Mouse (Mus musculus) frontal cortex, postnatal 10 days (tissue): ENCODE results near the gene E130208F15Rik.
A peak's percentile ranks its signal among the peaks of the same experiment; 100 is the strongest.

Source experiments
- DNase-seq, 2 experiments: peaks; one replicate each; pipeline ENCODE4 v3.0.0; 2022; ENCODE audit warnings: low spot score in 2 of 2, mixed read lengths in 1 of 2

The E130208F15Rik gene

GRCm38 (mm10) chr7:30321539-30322284 lies at the start of gene E130208F15Rik:
Gene E130208F15Rik (plus strand): TSS chr7:30321740.
- DNase-seq, result peak; percentile 58 to 63

GRCm38 (mm10) chr7:30274383-30274782 lies 47.2 kb upstream of the E130208F15Rik start:
- DNase-seq, result no peak

- no peak for DNase-seq
Observed at GRCm38 (mm10) chr7:30278911-30279310, 42.6 kb upstream of the E130208F15Rik start.

- DNase-seq, result no peak
Observed at GRCm38 (mm10) chr7:30279536-30279935, 42.0 kb upstream of the E130208F15Rik start.

- peak; percentile 79 to 89 for DNase-seq
Observed at GRCm38 (mm10) chr7:30279951-30280669, 41.4 kb upstream of the E130208F15Rik start, which contains the start of the genes Thap8 and Wdr62. Gene Thap8 (plus strand): TSS chr7:30280094. Gene Wdr62 (minus strand): TSS chr7:30280419.

- DNase-seq, result peak; percentile 85 to 87
Observed at GRCm38 (mm10) chr7:30280670-30281138, 40.8 kb upstream of the E130208F15Rik start.

- no peak for DNase-seq
Observed at GRCm38 (mm10) chr7:30281522-30281921, 40.0 kb upstream of the E130208F15Rik start.

GRCm38 (mm10) chr7:30282740-30283139 lies 38.8 kb upstream of the E130208F15Rik start:
- DNase-seq, result no peak

- no peak for DNase-seq
Observed at GRCm38 (mm10) chr7:30286701-30287410, 34.7 kb upstream of the E130208F15Rik start.

GRCm38 (mm10) chr7:30288046-30288445 lies 33.5 kb upstream of the E130208F15Rik start:
- DNase-seq, result no peak

GRCm38 (mm10) chr7:30289071-30289713 lies 32.3 kb upstream of the E130208F15Rik start:
- DNase-seq, result no peak

- DNase-seq, result peak in 1 of 2 experiments; percentile 60
Observed at GRCm38 (mm10) chr7:30289714-30290399, 31.7 kb upstream of the E130208F15Rik start.

GRCm38 (mm10) chr7:30291215-30292131 lies 30.1 kb upstream of the E130208F15Rik start, which contains the start of gene Clip3:
Gene Clip3 (plus strand): TSS chr7:30291728.
- DNase-seq, result peak; percentile 81 to 86

- no peak for DNase-seq
Observed at GRCm38 (mm10) chr7:30293795-30294194, 27.7 kb upstream of the E130208F15Rik start.

GRCm38 (mm10) chr7:30294296-30294695 lies 27.2 kb upstream of the E130208F15Rik start:
- no peak for DNase-seq

- DNase-seq, result no peak
Observed at GRCm38 (mm10) chr7:30295103-30295502, 26.4 kb upstream of the E130208F15Rik start.

- DNase-seq, result no peak
Observed at GRCm38 (mm10) chr7:30296816-30297215, 24.7 kb upstream of the E130208F15Rik start.

GRCm38 (mm10) chr7:30297266-30297665 lies 24.3 kb upstream of the E130208F15Rik start:
- DNase-seq, result no peak

- no peak for DNase-seq
Observed at GRCm38 (mm10) chr7:30300914-30301313, 20.6 kb upstream of the E130208F15Rik start.
